Mouse (Mus musculus) embryonic facial prominence, embryonic 15.5 days (tissue): ENCODE measurements around the gene Srgap2. TPM values are rescaled to one million over a fixed set of nuclear protein-coding genes. Genes with fewer than 3 reads are reported as not detected.

ENCODE experiments used
- ATAC-seq: fragments of 200-750 bp; cut with Nextera tagmentation; 2 replicates; pipeline ENCODE4 v1.8.0; 2017; ENCODE audit warnings: low read depth, moderate TSS enrichment; ENCODE audit not compliant: insufficient number of reproducible peaks, low FRiP score, low TSS enrichment
- H3K27ac ChIP-seq: fragments of 300-500 bp; sonication (generic); replicated peaks from 2 replicates; pipeline ENCODE4 v1.5.1; 2015; ENCODE audit warnings: mild to moderate bottlenecking, inconsistent platforms
- H3K27me3 ChIP-seq: fragments of 300-500 bp; sonication (generic); 2 replicates; pipeline ENCODE4 v1.6.1; 2015; ENCODE audit warnings: inconsistent platforms
- H3K36me3 ChIP-seq: fragments of 300-500 bp; sonication (generic); 2 replicates; pipeline ENCODE4 v1.6.1; 2015; ENCODE audit warnings: mild to moderate bottlenecking, inconsistent platforms
- H3K4me1 ChIP-seq: fragments of 300-500 bp; sonication (generic); 2 replicates; pipeline ENCODE4 v1.6.1; 2015; ENCODE audit warnings: inconsistent platforms
- H3K4me2 ChIP-seq: fragments of 300-500 bp; sonication (generic); replicated peaks from 2 replicates; pipeline ENCODE4 v1.6.1; 2015; ENCODE audit warnings: mild to moderate bottlenecking, inconsistent platforms
- H3K4me3 ChIP-seq: fragments of 300-500 bp; sonication (generic); replicated peaks from 2 replicates; pipeline ENCODE4 v1.5.1; 2015; ENCODE audit warnings: mild to moderate bottlenecking, inconsistent platforms
- H3K9ac ChIP-seq: fragments of 300-500 bp; sonication (generic); 2 replicates; pipeline ENCODE4 v1.6.1; 2015; ENCODE audit warnings: inconsistent platforms
- H3K9me3 ChIP-seq: fragments of 300-500 bp; sonication (generic); replicated peaks from 2 replicates; pipeline ENCODE4 v1.6.1; 2016; ENCODE audit warnings: inconsistent platforms
- WGBS: fragments of 180-500 bp; shearing (Covaris S2); methylation state at CpG from one replicate; pipeline ENCODE4 v1.1.7; 2015; 5-methylcytosine and 5-hydroxymethylcytosine counted together
- polyA plus RNA-seq: library from polyadenylated mRNA; unstranded; fragments of >200 nt; fragmentation: Nextera tagmentation; extraction: Ambion mirVana; gene quantifications from 2 replicates; pipeline ENCODE4 v1.2.1, GENCODE M21; 2015

The Srgap2 gene
- polyA plus RNA-seq, 1 experiment from 2014 or later: 18.0 TPM

DNA sequence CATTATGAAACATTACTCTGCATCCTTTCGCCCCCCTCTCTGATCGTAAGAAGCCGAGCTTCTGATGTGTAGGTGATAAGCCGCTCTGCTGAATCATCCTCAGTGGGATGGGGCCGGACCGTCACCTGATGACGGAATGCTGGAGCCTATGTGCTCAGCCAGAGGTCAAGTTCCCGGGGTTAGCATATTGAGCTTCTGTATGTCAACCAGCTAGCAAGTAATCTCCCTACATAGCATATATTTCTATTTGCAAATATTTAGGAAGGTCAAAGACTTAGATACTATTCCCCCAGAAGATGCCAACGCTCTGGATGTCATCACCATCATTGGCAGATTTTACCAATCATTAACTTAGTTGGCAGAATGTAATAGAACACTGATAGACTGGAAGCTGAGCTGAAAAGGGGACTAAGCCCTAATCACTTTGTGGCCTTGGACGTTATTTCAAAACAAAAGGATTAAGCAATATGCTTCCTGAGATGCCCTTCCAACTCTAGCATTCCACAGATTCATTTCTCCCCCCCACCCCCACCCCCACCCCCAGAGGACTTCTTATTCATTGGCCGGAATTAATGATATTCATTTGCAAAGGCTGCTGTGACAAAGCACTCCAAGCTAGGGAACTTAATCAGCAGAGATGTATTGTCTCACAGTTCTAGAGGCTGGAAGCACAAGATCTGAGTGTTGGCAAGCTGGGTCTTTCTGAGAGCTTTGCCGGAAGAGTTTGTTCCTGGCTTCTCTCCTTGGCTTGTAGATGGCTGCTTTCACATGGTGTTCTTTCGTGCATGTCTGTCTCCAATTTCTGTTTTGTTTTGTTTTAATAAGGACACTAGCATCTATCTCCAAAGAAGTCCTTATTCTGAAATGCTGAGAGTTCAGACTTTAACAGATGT, 19.9 kb upstream of the Srgap2 start:
- no peaks in the 10 kb centered on the region for H3K36me3 ChIP-seq
- ATAC-seq: no peak

DNA sequence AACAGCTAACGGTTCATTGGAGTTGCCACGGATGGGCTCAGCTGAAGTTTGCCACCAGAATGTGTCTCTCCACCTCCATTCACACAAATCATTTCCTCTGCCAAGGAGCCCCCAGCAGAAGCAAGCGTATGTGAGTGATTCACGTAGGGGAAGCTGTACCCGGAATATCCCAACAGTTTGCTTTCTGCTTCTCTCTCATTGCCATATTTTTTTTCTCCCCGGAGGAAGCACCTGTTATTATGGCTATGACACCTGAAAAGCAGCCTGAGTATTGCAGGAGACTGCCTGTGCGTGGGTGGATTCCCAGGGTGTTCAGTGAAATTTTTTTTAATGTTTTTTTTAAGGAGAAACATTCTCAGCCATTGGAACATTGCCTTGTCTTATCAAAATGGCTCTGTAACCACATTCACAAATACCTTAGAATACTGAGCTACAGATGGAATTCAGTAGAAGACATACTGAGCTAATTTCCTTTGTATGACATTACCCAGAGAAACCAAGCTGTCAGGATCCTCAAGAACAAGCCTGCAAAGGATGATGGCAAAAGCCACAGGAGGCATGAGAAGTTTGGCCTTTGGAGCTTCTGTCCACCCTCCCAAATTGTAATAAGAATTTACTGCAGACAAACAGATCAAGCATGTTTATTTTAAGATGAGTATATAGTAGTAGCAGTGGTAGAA, 16.9 kb upstream of the Srgap2 start:
- Histone ChIP-seq H3K36me3 (no peaks in the 10 kb centered on the region), H3K4me3 (no peak overlapping the region), H3K4me1 (peaks cover 6% of the 10 kb centered on the region), H3K9ac (no peak overlapping the region), H3K27me3 (no peaks in the 10 kb centered on the region), H3K27ac (no peak overlapping the region), H3K4me2 (no peak overlapping the region), H3K9me3 (no peaks in the 10 kb centered on the region)
- no peak for ATAC-seq
- 79% methylated on average over 7 of the region's 7 CpGs for WGBS

More for the DNA sequence above, 19.9 kb upstream of the Srgap2 start:
- no peak overlapping the region for H3K4me3 ChIP-seq
- WGBS: 71% methylated on average over 13 of the region's 13 CpGs
- no peak overlapping the region for H3K27ac ChIP-seq
- no peaks in the 10 kb centered on the region for H3K9me3 ChIP-seq
- H3K4me2 ChIP-seq: no peak overlapping the region
- no peak overlapping the region for H3K9ac ChIP-seq
- H3K4me1 ChIP-seq: peaks cover 7% of the 10 kb centered on the region
- H3K27me3 ChIP-seq: no peaks in the 10 kb centered on the region

DNA sequence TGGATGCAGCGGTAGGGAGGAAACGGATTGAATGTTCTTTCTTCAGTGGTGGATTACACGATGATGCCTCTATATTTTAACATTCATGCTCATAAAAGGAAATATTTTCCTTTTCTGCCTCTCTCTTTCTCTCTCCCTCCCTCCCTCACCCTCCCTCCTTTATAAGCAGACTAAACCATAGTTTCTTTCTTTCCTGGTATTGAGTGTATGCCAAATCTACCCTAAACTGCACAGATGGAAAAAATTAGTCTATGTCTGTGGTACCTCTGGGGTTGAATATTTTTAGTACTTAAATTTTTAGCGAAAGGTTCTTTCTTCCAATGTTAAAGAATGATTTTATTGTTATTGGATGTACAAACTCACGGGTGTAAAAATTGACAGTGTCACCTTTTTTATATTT, 14.8 kb upstream of the Srgap2 start:
- no peaks in the 10 kb centered on the region for H3K27me3 ChIP-seq
- H3K4me2 ChIP-seq: no peak overlapping the region
- no peak for ATAC-seq
- no peaks in the 10 kb centered on the region for H3K36me3 ChIP-seq
- H3K4me1 ChIP-seq: no peaks in the 10 kb centered on the region; the same call in 1 of the 2 replicates
- no peaks in the 10 kb centered on the region for H3K9me3 ChIP-seq
- H3K9ac ChIP-seq: no peak overlapping the region
- H3K4me3 ChIP-seq: no peak overlapping the region
- H3K27ac ChIP-seq: no peak overlapping the region
- 41% methylated on average over 5 of the region's 5 CpGs for WGBS

DNA sequence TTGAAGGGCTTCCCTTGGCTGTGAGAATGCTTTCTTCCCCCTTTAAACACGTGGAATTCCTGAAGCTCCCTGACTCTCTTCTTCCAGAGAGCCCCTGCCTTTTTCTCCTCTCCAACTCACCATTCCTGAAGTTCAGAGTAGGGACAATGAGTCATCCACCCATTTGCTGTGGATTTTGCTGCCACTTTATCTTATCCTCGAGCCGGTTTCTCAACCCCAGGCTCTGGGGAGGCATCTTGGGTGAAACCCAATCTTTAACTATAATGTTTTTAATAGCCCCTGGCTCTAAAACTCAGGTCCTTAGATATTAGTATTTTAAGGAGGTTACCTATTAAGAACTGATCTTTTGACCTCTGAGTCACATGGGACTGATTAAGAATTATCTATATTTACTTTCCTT, 14.3 kb upstream of the Srgap2 start:
- H3K27ac ChIP-seq: peak overlapping the region; percentile 58
- no peaks in the 10 kb centered on the region; the same call in 1 of the 2 replicates for H3K4me1 ChIP-seq
- WGBS: 17% methylated on average over 3 of the region's 3 CpGs
- H3K4me2 ChIP-seq: no peak overlapping the region
- H3K36me3 ChIP-seq: no peaks in the 10 kb centered on the region
- no peak overlapping the region for H3K9ac ChIP-seq
- no peaks in the 10 kb centered on the region for H3K9me3 ChIP-seq
- no peaks in the 10 kb centered on the region for H3K27me3 ChIP-seq
- ATAC-seq: no peak
- no peak overlapping the region for H3K4me3 ChIP-seq

DNA sequence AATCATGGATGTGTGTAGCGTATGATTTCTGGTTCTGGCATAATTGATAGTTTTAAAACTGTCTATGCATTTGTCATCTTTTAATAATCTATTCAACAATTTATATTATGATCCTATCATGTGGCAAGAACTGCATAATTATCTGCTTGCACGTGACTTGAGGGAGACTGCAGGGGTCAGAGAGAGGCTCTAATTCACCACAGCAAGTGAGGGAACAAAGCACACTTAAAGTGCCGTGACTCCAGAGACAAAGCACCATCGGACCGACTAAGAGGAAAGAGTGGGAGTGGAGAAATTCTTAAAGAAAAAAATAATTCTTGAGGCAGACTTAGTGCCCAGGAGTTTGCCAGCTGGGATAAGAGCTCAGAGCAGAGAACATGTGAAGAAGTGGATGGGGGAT, 13.6 kb upstream of the Srgap2 start:
- Histone ChIP-seq H3K27ac (no peak overlapping the region), H3K27me3 (no peaks in the 10 kb centered on the region), H3K4me1 (no peaks in the 10 kb centered on the region; the same call in 1 of the 2 replicates), H3K4me3 (no peak overlapping the region), H3K9me3 (no peaks in the 10 kb centered on the region), H3K36me3 (no peaks in the 10 kb centered on the region), H3K4me2 (no peak overlapping the region), H3K9ac (no peak overlapping the region)
- WGBS: 38% methylated on average over 5 of the region's 5 CpGs
- no peak for ATAC-seq

DNA sequence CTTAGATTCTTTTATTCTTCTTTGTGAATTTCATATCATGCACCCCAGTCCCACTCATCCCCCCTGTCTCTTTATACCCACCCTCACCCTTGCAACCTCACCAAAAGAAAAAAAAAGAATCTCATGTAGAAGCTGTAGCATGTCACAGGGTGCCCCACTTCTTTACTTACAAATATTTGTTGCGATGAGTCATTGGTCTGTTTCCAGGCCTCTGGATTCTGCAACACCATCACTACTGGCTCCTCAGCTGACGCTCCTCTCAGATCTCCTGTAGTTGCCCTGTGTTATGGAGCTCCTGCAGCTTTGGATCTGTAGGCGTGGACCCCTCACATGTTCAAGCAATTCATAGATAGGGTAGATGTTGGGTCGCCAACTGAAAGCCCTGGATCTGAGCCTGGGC, 12.6 kb upstream of the Srgap2 start:
- Histone ChIP-seq H3K9ac (no peak overlapping the region), H3K27ac (no peak overlapping the region), H3K9me3 (no peaks in the 10 kb centered on the region), H3K4me3 (no peak overlapping the region), H3K4me1 (no peaks in the 10 kb centered on the region; the same call in 1 of the 2 replicates), H3K36me3 (no peaks in the 10 kb centered on the region), H3K27me3 (no peaks in the 10 kb centered on the region), H3K4me2 (no peak overlapping the region)
- WGBS: 90% methylated on average over 4 of the region's 4 CpGs
- ATAC-seq: no peak

DNA sequence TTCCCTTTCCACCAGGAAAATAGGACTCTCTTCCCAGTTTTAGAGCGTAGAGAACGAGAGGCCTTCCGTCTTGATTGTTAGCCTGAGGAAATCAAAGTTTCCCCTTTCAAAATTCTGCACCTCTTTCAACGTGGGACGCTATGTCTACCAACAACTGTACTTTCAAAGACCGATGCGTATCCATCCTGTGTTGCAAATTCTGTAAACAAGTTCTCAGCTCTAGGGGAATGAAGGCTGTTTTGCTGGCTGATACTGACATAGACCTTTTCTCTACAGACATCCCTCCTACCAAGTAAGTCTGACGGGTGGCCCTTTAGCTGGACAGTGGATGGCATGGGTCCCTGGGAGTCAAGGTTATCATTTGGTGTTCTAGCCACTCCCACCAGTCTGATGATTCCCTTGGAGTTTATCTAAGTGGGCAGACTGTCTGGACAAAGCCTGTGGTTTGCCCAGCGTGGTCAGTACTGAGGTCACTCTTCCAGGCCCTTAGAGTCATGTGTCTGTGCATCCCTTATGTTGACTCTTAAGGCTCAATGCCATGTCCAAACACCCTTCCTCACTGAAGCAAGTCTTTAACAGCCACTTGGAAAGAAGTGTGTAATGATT, 1.5 kb upstream of the Srgap2 start:
- no peaks in the 10 kb centered on the region for H3K27me3 ChIP-seq
- H3K4me3 ChIP-seq: peak overlapping the region; percentile 78
- no peaks in the 10 kb centered on the region for H3K36me3 ChIP-seq
- 2% methylated on average over 9 of the region's 9 CpGs for WGBS
- peak overlapping the region; percentile 88 for H3K27ac ChIP-seq
- ATAC-seq: no peak
- H3K9ac ChIP-seq: peak overlapping the region; percentile 31; the same call in 1 of the 2 replicates
- H3K4me1 ChIP-seq: peaks cover 27% of the 10 kb centered on the region
- peak overlapping the region; percentile 83 for H3K4me2 ChIP-seq
- no peaks in the 10 kb centered on the region for H3K9me3 ChIP-seq

DNA sequence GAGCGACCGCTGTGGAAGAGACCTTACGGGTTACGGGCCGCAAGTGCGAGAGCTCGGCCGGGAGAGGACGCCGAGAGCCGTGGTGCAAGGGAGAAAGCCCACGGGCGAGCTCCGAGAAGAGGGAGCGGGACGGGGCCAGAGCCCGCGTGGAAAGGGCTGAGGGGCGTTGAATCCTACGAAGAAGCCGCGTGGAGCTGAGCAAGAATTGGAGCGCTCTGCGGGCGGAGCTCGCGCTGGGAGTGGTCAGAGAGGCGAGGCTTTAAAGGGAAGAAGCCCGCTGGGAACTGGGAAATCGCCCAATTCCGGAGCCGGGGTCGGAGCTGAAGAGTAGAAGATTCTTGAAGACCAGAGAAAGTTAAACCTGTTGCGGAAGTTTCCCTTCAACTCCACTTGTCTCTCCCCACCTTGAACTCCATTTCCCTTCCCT, 942 bp upstream of the Srgap2 start:
- Histone ChIP-seq H3K27ac (peak overlapping the region; percentile 88), H3K9ac (peak overlapping the region; percentile 31; the same call in 1 of the 2 replicates), H3K36me3 (no peaks in the 10 kb centered on the region), H3K4me2 (peak overlapping the region; percentile 83), H3K27me3 (no peaks in the 10 kb centered on the region), H3K9me3 (no peaks in the 10 kb centered on the region), H3K4me1 (peaks cover 32% of the 10 kb centered on the region), H3K4me3 (peak overlapping the region; percentile 78)
- WGBS: under 1% methylated on average over 34 of the region's 34 CpGs
- ATAC-seq: no peak

DNA sequence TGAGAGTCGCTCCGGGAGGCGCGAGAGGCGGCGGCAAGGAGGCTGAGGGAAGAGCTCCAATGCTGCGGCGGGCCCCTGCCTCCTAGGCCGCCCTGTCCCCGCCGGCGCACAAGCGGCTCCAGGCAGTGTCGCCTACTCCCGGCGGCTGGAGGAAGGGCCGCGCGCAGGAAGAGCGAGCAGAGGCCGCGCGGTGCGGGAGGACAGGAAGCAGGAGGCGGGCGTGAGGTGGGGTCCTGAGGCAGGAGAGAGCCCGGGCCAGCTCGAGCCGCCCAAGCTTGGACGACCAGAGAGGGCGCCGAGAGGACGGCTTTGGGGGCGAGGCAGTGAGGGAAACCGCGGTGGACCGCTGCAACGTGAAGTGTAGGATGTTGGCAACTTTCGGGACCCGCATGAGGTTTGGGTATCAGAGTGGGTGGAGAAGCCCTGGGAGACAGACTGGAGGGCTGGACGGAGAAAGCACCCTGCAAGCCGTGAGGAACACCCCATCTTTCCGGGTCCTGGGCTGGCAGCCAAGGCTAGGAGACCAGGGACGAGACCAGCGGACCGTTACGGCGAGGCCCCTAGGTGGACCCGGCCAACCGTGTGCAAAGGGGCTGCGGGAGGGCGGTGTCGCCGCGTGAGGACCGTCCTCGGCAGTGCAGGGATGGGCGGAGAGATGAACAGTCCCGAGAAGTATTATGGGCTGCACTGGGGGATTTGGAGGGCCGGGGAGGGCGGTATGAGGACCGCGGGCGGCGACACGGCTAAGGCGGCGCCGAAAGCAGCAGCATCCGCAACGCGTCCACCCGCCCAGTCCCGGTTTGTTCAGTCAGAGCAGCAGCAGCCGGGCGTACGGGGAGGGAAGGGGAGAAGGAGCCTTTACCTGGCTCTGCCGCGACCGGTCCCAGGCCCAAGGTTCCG, 531 bp downstream of the Srgap2 start:
- Histone ChIP-seq H3K36me3 (no peaks in the 10 kb centered on the region), H3K27me3 (no peaks in the 10 kb centered on the region), H3K9ac (peak overlapping the region; percentile 83), H3K4me1 (peaks cover 42% of the 10 kb centered on the region), H3K4me2 (peak overlapping the region; percentile 87), H3K9me3 (no peaks in the 10 kb centered on the region), H3K4me3 (peak overlapping the region; percentile 78), H3K27ac (peak overlapping the region; percentile 98)
- WGBS: 1% methylated on average over 80 of the region's 81 CpGs
- ATAC-seq: peak; percentile 48

DNA sequence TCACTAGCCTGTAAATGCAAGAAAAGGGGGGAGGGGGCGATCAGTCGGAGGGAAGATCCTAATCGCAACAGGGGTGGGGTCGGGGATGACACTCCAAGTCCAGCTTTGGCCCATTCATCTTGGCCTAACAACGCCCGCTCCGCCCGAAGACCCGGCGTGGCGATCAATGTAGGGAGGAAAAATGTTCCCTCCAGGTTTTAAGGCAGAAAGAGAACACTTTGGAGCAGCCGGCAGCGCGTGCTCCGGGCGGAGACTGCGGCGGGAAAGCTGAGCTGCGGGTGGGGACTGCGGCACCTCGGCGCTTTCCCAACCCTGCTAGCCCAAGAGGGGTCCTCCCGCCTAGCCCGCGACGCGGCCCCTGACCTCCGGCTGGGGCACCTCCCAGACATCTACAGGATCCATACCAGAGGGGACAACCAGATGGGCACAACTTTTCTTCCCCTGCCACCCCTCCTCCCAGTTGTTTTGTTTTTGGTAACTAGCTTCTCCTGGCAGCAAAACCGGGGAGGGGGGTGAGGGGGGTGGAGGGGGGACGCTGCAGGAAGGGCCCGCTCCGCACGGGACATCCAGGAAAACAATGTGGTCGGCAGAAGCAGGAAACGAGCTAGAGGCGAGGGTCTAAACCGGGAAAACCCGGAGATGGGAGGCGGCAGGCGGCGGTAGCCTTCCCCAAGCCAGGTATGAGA, 1.4 kb downstream of the Srgap2 start:
- Histone ChIP-seq H3K27ac (peak overlapping the region; percentile 98), H3K9me3 (no peaks in the 10 kb centered on the region), H3K9ac (peak overlapping the region; percentile 83), H3K4me2 (peak overlapping the region; percentile 87), H3K4me1 (peaks cover 46% of the 10 kb centered on the region), H3K36me3 (no peaks in the 10 kb centered on the region), H3K27me3 (no peaks in the 10 kb centered on the region), H3K4me3 (peak overlapping the region; percentile 78)
- ATAC-seq: no peak
- WGBS: under 1% methylated on average over 41 of the region's 41 CpGs
